Mouse (Mus musculus) erythroblast, embryonic 14.5 days (primary cell): Measurements from ENCODE around the gene Mrpl20.

ENCODE experiments used
- GATA1 ChIP-seq: IDR thresholded peaks from 2 replicates; pipeline ENCODE4 v1.6.1; 2012; ENCODE audit warnings: low read length, inconsistent platforms, mixed read lengths
- TAL1 ChIP-seq: IDR thresholded peaks from 3 replicates; pipeline ENCODE4 v1.6.1; 2012; ENCODE audit warnings: low read length, inconsistent platforms, mixed read lengths

DNA sequence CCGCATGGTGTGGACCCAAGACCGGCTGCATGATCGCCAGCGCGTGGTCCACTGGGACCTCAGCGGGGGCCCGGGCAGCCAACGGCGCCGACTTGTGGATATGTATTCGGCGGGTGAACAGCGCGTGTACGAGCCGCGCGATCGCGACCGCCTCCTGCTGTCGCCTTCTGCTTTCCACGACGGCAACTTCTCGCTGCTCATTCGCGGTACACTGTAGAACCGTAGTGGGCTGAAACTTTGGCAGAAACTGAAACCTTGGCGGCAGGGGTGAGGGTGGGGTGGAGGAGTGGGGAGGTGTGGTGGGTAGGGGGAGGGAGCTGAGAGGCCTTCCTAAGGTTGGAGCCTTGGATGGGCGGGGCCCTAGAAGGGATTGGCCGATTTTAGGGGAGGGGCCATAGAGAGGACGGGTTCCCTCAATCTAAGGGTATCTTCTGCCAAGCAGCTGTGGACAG lies 38.4 kb downstream of the Mrpl20 start:
- TF ChIP-seq TAL1 (no peak), GATA1 (no peak)
